Mouse (Mus musculus) thymus, postnatal 14 days (tissue): ENCODE measurements at regions not wholly inside any gene's neighbourhood (a gene's known extent, or its start where the extent isn't known, plus 50 kb on each side); places are given as distances from the start of the nearest gene placed in this dataset.

Source experiments
- DNase-seq: peaks from one replicate; pipeline ENCODE4 v3.0.0; 2021

DNA sequence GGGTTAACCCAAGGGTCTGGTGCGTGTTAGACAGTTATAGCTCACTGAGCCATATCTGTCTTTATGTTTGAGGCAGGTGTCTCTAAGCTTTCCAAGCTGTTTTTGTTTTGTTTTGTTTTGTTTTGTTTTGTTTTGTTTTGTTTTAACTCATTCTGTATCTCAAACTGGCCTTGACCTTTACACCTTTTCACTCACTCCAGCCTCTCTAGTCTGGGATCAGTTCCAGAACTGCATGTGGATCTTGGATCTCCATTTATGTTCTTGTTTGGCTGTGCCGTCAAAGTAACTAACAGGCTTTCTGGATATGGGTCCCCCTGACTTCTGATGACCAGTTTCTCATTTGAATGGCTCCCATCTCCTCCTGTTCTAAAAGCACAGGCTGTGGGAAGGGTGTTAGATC is 197.7 kb downstream of the Gm5447 start:
- no peak for DNase-seq

DNA sequence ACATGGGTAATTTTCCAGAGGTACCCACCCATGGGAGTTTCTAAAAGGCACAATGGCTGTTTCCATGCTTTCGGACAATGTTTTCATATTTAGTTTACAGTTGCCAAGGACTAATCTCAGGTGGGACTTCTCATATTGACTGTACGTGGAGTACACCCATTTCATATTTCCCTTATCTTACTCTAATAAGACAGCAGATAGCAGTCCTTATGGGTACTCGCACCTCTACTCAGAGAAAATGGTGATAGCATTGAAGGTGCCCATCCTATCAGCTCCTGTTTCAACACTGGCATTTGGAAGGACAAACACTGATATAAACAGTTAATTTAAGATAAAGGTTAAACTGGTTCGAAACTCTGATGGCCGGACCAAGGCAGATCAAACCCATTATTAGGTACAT is 198.6 kb downstream of the Gm5447 start:
- DNase-seq: no peak

DNA sequence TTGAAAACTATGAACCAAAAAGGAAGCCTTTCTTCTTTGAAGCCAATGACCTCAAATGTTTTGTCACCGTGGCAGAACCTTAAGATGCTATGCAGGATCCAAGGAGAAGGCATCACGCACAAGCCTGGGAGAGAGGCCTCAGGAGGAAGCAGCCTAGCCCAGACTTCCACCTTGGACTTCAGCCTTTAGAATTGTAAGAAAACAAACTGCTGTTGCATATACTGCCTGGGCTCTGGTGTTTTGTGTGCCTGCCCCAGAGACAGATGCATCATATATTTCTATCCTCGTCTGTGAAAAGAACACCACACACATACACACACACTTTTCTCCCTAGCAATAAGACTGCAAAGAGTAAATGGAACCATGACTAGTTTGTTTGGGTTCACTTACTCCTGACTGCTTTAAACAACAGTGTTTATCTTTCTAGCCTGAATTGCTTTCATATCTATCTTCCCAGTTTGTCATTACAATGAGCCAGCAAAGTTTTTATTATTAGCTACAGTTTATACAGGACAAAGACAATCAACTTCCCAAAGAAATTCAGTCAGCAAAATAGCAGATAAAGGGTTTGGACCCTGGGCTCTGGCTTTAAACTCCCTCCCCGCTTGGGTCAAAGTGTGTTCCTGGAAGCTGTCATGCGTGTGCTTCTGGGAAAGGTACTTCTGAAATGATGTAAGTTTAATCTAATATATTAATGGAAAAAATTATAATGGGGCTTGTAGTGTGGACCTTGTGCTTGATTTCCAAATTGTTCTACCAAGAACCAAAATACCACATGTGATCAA is 204.2 kb downstream of the Gm5447 start:
- DNase-seq: no peak

DNA sequence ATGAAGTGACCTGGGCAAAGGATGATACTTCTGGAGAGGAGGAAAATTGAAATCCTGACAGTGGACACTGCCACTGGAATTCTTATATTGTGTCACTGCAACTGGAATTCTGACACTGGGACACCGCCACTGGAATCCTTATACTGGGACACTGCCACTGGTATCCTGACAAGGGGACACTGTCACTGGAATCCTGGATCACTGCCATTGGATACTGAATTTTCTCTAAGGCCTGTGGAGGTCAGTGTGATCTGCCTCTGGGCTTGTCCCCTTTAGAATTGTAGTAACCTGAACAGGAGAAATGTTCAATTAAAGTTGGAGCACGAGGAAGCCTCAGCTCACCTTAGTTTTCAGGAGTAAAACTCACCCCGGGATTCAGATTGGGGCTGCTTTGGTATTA is 205.0 kb downstream of the Gm5447 start:
- no peak for DNase-seq

DNA sequence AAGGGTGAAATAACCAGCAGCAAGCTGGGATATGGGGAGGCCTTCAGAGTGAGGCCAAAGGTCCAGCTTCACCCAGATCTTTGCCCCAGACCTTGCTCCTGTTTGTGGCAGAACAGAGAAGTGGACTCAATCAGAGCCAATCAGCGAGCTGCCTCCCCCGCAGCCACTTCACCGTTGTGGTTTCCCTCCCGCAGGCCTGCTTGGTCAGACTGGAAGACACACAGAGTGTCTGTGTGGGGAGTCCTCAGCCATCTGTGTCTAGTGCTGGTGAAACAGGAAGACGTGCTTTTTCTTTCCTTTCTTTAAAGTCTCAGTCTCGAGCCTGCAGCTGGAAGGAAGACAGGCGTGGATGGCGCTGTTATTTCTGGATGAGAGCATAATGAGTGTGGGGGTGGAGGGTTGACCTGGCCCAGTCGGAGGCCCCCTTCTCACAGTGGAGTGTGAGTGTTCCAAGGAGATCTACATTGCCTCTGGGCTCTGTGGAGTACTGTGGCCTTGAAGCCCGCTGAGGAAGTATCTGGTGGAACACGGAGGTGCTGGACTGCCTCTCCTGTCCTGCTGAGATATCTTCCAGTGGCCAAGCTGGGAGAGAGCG is 205.5 kb downstream of the Gm5447 start:
- peak; percentile 8 for DNase-seq

DNA sequence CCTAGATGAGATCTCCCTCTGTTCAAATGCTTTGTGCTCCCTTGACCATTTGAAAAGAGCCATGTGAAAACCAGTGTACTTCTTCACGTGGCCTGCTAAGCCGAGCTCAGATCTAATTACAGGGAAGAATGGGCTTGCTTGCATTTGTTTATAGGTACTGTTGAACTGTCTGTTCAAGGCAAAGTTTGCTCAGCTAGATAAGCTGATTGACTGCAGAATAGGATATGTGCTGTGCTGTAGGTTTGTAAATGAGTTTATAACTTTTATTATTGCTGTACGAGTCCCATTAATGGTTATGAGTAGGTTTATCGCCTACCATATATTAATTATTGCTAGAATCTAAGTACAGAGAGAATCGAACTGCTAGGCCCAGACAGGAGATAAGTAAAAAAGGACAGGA is 207.5 kb downstream of the Gm5447 start:
- no peak for DNase-seq

DNA sequence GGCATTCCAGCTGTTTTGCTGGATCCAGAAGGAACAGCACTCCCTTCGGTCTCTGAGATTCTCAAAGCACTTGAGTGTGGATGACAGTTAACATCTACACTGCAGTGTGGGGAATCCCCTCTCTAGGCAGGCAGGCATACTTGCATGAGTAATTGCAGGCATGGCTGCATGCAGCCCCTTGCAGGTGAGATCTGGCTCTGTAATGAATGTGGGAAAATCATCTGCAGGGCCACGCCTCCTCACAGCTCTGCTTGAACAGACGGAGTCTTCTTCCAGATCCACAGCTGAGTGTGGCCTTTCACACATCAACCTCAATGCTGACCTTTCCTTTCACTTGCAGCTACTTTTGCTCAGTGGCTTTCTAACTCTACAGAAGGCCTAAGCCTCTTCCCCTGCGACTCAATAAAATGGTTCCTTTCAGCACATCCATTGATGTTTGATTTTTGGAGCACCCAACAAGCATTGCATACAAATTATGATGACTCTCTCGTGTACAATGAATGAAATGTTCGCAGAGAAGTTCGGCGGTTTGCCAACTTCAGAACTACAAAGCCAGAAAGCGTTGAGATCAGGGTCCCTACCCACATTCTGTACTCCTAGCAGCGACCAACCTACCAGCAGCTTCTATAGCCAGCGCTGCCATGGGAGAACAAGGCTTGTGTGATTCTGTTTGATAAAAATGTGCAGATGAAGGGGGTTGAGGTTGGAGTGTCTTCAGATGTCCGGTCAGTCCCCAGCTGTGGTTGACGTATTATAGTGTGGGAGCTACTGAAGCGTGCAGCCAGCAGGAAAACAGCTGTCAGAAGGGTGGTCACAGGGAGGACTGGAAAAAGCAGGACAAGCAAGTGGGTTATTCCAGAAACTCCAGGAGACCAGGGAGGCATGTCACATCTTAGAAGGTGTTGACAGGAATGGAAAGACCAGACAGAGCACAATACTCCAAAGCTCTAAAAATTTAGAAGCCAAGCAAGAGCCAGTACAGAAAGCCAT is 211.1 kb downstream of the Gm5447 start:
- DNase-seq: no peak

DNA sequence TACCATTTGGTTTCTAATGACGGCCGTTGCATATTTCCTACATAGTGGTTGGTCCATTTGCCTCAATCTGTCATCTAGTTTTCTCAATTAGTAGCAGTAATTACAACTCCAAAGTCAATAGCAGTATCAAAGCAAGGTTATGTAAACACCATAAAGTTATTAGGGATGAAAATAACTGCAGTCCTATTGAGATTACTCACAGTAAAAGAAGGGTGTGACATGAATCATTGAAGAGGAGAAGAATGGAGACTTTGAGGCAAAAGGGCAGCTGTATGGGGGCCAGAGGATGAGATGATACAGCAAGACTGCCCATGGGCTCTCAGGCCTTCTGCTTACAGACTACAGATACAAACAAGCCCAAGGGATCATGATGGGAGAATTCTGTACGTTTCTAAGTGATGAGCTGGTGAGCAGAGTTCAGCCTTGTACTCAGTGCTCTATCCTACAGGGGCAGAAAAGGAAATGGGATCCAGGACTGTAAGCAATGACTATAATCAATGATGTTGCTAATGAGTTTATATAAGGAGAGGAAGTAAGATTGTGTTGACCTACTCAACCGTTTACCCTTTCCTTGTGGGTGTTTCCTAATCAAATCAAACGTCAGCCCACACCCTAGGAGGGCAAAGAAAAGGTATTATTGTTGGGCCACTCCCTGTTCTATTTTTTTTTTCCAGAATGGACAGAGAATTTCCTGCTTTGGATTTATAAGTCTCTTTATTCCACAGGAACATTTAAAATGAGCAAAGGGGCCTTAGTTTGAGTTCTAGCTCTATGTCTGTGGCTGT is 213.0 kb downstream of the Gm5447 start:
- DNase-seq: no peak

DNA sequence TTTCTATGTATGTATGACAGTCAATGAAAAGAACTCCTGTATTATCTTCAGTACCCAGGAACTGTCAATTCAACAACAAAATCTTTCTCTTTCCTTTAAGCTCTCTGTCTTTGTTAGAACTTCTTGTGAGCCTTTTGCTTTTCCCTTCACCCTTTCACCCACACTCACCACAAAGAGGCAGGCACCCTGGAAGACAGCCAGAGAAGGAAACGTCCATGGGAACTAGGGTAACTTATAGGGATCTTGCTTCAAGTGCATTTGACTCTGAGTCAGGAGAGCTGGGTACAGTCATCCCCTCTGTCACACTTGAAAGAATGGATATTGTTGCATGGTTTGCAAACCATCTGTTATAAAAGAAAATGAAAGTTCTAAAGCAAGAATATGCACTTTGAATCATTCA is 215.1 kb downstream of the Gm5447 start:
- DNase-seq: no peak

DNA sequence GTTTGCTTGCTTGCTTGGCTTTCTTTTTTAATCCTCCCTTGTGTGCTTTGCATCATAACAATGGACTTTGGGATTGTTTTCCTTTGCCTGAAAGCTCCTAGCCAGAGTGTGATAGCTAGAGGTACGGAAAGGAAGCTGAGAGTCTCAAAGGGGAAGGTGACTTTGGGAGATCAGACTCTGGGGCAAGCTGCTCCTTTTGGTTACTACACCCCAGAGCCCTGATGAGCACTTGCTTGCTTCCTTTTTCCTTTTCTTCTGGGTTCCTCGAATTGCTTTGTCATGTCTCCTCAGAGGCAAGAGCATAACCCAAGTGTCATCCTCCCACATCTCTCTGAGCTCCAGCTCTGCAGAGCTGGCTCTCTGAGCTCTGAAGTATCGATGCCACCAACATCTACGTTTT is 216.0 kb downstream of the Gm5447 start:
- DNase-seq: no peak

DNA sequence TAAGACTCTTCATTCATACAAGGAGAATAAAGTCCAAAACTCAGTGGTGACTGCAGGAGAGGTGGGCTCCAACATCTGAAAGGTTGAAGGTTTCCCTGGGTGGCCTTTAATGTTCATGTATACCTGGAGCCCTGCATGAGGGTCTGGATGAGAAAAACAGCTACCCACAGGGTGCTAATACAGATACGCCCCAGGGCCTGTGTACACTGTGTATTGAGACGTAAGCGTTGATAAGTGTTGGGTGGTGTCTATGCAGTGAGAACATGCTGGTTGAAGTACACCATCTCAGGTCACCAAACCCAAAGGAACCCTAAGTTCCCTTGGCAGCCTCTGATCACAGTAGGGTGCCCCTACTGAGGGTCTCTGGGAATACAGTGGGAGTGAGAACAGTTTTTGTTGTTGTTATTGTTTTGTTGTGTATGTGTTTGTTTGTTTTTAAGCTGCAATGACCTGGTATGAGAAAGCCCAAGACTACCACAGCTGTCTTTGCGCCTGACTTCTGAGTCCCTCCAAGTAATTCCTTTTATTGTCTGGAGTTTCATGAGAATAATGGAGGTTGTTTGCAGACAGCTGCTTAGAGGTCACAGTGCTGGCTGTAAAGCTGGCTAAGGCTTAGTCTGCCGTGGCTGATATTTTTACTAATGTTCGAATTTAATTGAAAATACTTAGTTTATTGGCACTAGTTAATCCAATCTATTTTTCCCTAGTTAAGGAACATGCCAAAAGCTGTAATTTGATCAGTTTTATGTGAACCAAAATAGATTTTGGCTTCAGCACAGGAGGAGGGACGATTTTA is 217.5 kb downstream of the Gm5447 start:
- no peak for DNase-seq

DNA sequence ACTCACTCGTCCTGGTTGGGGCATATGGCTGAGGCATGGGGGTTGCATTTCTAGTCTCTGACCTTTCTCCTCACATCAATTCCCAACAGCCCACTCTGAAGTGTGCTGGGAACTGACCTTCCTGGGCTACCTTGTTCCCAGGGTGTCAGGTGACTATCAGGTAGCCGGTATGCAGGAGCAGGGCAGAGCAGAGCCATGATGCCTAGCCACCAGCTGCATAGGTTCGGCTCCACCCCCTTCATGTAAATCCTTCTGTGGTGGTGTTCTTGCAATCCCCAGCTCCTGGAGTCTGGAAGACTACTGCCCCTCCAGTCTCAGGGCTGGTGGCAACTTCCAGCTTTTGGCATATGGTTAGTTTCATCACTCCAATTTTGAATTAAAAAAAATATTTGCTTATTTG is 221.0 kb downstream of the Gm5447 start:
- no peak for DNase-seq

DNA sequence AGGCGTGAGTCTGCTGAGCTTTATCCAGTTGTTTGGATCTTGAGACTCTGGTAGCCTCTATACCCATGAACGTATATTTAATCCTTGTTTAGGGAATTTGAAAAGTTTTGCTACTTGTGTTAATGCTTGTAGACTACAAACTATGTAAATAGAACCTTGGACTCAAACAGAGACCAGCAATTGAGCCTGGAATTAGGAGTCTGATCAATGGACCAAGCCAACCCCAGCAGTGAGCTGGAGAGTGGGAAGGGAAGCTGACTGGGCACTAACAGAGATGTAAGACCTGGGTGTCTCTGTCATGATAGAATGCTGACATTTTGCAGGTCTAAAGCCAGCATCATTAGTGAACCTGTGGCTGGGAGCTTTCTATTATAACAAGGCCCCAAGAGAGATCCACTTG is 222.5 kb downstream of the Gm5447 start:
- no peak for DNase-seq

DNA sequence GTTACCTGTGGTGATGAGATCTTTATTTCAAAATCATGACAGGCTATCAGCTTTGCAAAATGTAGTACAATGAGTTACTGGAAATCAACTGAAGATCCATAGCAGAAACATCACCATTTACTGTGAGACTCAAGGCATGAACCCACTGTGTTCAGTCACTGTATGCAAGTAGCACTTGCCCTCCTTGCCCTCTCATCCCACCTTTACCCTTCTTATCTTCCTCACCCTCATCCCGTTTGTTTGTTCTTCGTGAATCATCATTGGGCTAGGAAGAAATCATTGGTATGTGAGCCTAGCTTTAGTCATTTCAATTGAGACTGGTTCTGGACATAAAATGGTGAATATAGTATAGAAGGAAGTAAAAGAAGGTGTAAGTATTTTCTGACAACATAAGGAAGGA is 223.6 kb downstream of the Gm5447 start:
- DNase-seq: no peak

DNA sequence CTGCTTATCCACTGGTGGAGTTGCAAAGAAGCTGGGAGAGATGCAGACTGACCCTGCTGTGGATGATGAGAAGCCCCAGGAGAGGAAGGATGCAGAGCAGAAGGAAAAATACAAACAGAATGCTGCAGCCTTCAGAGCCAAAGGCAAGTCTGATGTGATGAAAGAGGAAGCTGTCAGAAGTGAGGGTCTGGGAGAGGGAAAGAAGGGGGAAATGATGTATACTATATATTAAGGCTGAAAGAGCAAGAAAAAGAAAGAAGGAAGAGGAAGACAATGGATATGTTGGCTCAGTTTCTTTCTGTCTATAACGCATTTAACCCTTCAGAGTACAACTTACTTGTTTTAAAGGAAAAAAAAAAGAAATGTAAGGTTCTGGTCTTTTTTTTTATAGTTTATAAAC is 225.4 kb downstream of the Gm5447 start:
- no peak for DNase-seq

DNA sequence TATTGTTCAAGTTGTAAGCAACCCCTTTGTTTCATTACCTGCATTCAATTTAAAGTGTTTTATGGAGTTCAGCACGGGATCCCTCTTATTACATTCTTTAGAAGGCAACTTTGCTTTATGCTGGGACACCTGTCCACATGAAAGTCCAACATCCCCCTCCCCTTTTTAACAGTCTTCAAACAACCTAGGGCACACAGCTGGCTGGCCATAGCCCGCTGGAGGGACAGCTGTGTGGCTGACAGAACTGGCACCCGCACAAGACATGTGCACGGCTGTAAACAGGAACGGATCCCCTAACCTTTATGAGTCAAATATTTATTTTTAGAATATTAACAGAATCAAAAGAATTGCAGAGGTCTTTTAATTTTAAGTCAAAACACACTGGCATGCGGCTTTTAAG is 230.1 kb downstream of the Gm5447 start:
- DNase-seq: no peak

DNA sequence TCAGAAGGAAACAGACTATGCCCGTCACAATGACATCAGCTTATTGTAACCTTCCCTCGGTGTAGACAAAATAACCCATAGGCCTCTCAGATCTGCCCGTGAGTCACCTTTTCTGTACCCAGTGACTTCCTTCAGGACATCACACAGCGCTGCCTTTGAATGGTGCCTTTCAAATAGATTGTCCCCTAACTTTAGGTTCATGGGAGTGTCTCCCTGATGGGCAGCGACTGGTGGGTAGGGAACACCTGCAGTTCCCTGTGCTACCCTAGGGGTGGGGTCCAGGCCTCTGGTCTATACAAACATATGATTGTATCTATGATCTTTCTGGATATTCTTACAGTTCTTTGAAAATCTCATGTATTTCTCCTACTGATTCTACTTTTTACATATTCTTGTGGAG is 232.4 kb downstream of the Gm5447 start:
- no peak for DNase-seq

DNA sequence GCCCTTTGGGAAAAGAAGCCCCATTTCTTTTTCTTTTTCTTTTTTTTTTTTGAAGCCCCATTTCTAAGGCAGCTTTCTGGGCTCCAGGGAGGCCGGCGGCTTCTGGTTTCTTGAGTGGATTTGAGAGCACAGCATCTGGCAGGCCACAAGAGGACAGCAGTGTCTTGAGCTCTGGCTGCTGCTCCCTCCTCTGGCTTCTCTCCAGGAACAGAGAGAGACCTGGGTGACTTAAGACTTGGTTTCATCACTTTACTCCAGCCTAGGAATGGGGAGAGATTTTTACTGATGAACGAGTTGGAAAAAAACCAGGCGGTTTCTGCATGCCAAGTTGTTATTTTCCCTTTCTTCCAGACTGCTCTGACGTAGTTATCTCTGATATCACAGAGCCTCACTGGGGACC is 233.7 kb downstream of the Gm5447 start:
- DNase-seq: no peak

DNA sequence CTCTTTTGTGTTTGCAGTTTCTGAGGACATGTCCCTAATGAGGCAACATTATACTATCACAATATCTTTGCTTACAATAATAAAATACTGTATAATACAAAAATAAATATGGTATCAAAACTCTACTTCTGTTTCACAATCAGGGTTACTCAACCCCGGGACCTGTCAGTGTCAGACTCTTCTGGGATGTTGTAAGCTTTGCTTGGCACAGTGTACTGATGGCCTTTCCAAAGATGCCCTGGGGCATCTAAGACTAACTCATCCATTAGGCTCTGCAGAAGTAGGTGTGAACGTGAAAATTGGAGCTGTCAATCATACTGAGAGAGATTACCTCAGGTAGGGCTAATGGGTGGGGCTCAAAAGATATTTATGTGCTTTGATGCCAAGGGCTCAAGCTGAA is 249.0 kb downstream of the Gm5447 start:
- no peak for DNase-seq

DNA sequence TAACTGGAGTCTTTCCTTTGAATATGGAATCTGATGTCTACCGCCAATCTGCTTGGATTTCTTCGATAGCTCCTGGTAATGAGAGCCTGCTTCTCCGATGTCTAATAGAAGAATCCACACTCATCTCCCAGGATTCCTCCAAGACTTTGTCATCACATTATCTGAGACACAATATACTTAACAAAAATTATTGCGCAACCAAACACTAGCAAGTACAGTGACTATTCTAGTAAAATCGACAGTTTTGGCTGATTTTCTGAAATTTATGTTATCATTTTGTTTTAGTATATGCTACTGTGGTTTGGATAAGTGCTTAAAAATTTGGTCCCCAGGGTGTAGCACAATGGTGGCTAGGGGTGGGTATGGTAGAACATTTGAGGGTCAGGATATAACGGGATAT is 266.5 kb downstream of the Gm5447 start:
- DNase-seq: no peak

DNA sequence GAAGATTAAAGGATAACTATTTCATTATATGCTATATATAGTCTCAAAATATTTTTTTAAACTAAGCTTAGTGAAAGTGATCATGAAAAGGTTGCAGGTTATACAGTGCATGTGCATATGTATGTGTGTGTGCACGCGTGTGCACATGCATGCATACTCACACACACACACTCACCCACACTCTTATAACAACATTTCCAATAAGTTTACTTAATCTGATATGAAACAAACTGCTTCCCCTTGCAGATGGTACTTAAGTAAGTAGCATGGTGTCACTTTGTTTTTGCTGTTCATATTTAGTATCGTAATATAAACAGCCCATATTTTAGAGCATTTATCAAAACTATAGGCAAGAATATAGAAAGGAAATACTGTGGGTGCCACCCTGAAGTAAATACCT is 275.0 kb downstream of the Gm5447 start:
- DNase-seq: no peak

DNA sequence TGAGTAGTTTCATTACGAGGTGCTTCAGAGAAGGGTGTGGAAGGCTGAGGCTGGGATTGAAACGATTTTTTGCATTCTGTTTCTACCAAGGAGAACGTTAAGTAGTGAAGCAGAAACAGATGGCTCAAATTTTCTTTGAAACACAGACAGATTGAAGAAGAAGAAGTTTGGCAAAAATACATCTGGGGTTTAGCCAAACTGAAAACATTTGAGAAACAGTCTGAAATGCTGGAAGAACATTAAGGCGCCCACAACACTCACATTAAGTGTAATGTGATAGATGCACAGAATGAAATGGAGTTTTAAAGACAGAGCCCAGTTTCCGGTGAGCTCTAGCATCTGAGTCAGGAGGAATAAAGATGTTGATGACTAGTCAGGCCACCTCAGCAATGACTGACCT is 275.5 kb downstream of the Gm5447 start:
- no peak for DNase-seq
